Mouse (Mus musculus): ENCODE measurements around the gene Samhd1. TPM values are rescaled to one million over a fixed set of nuclear protein-coding genes. Genes with fewer than 3 reads are reported as not detected.
A peak's percentile ranks its signal among the peaks of the same experiment; 100 is the strongest.

Samhd1 gene
- polyA plus RNA-seq, 1 experiment from 2014 or later, result 29.9 TPM

- Histone ChIP-seq H3K27ac (ENCODE audit: low read depth, low read length) (no peak overlapping the region), H3K4me1 (replicated peaks; ENCODE audit: control insufficient read depth, insufficient read depth, low read length) (no peaks in the 10 kb centered on the region), H3K9ac (ENCODE audit: low read depth, low read length) (peak overlapping the region; percentile 59), H3K9me3 (ENCODE audit: control insufficient read depth, low read length) (no peaks in the 10 kb centered on the region), H3K4me3 (ENCODE audit: low read depth, low read length) (peak overlapping the region; percentile 55), H3K27me3 (ENCODE audit: control insufficient read depth, insufficient read depth, low read length) (no peaks in the 10 kb centered on the region), H3K36me3 (ENCODE audit: control insufficient read depth, insufficient read depth, low read length) (no peaks in the 10 kb centered on the region), H3K4me2 (replicated peaks; ENCODE audit: low read depth, low read length) (peak overlapping the region; percentile 73)
- DNase-seq (ENCODE audit: low spot score) (no peak), ATAC-seq (ENCODE audit: low FRiP score) (no peak; the same call in 1 of the 2 replicates)
- WGBS, result 22% methylated on average over 11 of the region's 11 CpGs
Measured at GRCm38 (mm10) chr2:157133769-157134478, 1.1 kb downstream of the Samhd1 start.

- Histone ChIP-seq H3K27ac (ENCODE audit: low read depth, low read length) (no peak overlapping the region), H3K9ac (ENCODE audit: low read depth, low read length) (no peak overlapping the region), H3K4me1 (replicated peaks; ENCODE audit: control insufficient read depth, insufficient read depth, low read length) (no peaks in the 10 kb centered on the region), H3K27me3 (ENCODE audit: control insufficient read depth, insufficient read depth, low read length) (no peaks in the 10 kb centered on the region), H3K4me2 (replicated peaks; ENCODE audit: low read depth, low read length) (no peak overlapping the region), H3K36me3 (ENCODE audit: control insufficient read depth, insufficient read depth, low read length) (no peaks in the 10 kb centered on the region), H3K4me3 (ENCODE audit: low read depth, low read length) (no peak overlapping the region), H3K9me3 (ENCODE audit: control insufficient read depth, low read length) (no peaks in the 10 kb centered on the region)
- WGBS, result 84% methylated on average over 3 of the region's 3 CpGs
- no peak for ATAC-seq (ENCODE audit: low FRiP score)
- DNase-seq (ENCODE audit: low spot score), result no peak
Measured at GRCm38 (mm10) chr2:157132686-157133540, 2.2 kb downstream of the Samhd1 start.

GRCm38 (mm10) chr2:157132086-157132485 is 3.0 kb downstream of the Samhd1 start:
- Histone ChIP-seq H3K27me3 (ENCODE audit: control insufficient read depth, insufficient read depth, low read length) (no peaks in the 10 kb centered on the region), H3K36me3 (ENCODE audit: control insufficient read depth, insufficient read depth, low read length) (no peaks in the 10 kb centered on the region), H3K4me1 (replicated peaks; ENCODE audit: control insufficient read depth, insufficient read depth, low read length) (no peaks in the 10 kb centered on the region), H3K27ac (ENCODE audit: low read depth, low read length) (no peak overlapping the region), H3K9ac (ENCODE audit: low read depth, low read length) (no peak overlapping the region), H3K9me3 (ENCODE audit: control insufficient read depth, low read length) (no peaks in the 10 kb centered on the region), H3K4me2 (replicated peaks; ENCODE audit: low read depth, low read length) (no peak overlapping the region), H3K4me3 (ENCODE audit: low read depth, low read length) (no peak overlapping the region)
- DNase-seq (ENCODE audit: low spot score), result no peak
- WGBS, result 83% methylated on average over 1 of the region's 1 CpGs
- no peak for ATAC-seq (ENCODE audit: low FRiP score)

GRCm38 (mm10) chr2:157130813-157131514 is 4.1 kb downstream of the Samhd1 start:
- Histone ChIP-seq H3K4me1 (replicated peaks; ENCODE audit: control insufficient read depth, insufficient read depth, low read length) (no peaks in the 10 kb centered on the region), H3K4me3 (ENCODE audit: low read depth, low read length) (no peak overlapping the region), H3K27ac (ENCODE audit: low read depth, low read length) (no peak overlapping the region), H3K36me3 (ENCODE audit: control insufficient read depth, insufficient read depth, low read length) (no peaks in the 10 kb centered on the region), H3K9me3 (ENCODE audit: control insufficient read depth, low read length) (no peaks in the 10 kb centered on the region), H3K4me2 (replicated peaks; ENCODE audit: low read depth, low read length) (no peak overlapping the region), H3K9ac (ENCODE audit: low read depth, low read length) (no peak overlapping the region), H3K27me3 (ENCODE audit: control insufficient read depth, insufficient read depth, low read length) (no peaks in the 10 kb centered on the region)
- no peak for DNase-seq (ENCODE audit: low spot score)
- ATAC-seq (ENCODE audit: low FRiP score), result no peak
- 93% methylated on average over 8 of the region's 8 CpGs for WGBS

- no peaks in the 10 kb centered on the region for H3K27me3 ChIP-seq (ENCODE audit: control insufficient read depth, insufficient read depth, low read length)
- WGBS, result 88% methylated on average over 11 of the region's 11 CpGs
Measured at GRCm38 (mm10) chr2:157129601-157130164, 5.4 kb downstream of the Samhd1 start.

GRCm38 (mm10) chr2:157129096-157129495 is 6.0 kb downstream of the Samhd1 start:
- no peak for ATAC-seq (ENCODE audit: low FRiP score)
- Histone ChIP-seq H3K9ac (ENCODE audit: low read depth, low read length) (no peak overlapping the region), H3K9me3 (ENCODE audit: control insufficient read depth, low read length) (no peaks in the 10 kb centered on the region), H3K4me2 (replicated peaks; ENCODE audit: low read depth, low read length) (no peak overlapping the region), H3K27me3 (ENCODE audit: control insufficient read depth, insufficient read depth, low read length) (no peaks in the 10 kb centered on the region), H3K4me3 (ENCODE audit: low read depth, low read length) (no peak overlapping the region), H3K36me3 (ENCODE audit: control insufficient read depth, insufficient read depth, low read length) (no peaks in the 10 kb centered on the region), H3K27ac (ENCODE audit: low read depth, low read length) (no peak overlapping the region), H3K4me1 (replicated peaks; ENCODE audit: control insufficient read depth, insufficient read depth, low read length) (no peaks in the 10 kb centered on the region)
- WGBS, result 93% methylated on average over 4 of the region's 4 CpGs
- DNase-seq (ENCODE audit: low spot score), result no peak

More at GRCm38 (mm10) chr2:157129601-157130164, 5.4 kb downstream of the Samhd1 start:
- H3K9me3 ChIP-seq (ENCODE audit: control insufficient read depth, low read length), result no peaks in the 10 kb centered on the region
- H3K36me3 ChIP-seq (ENCODE audit: control insufficient read depth, insufficient read depth, low read length), result no peaks in the 10 kb centered on the region
- no peak overlapping the region for H3K4me2 ChIP-seq (replicated peaks; ENCODE audit: low read depth, low read length)
- DNase-seq (ENCODE audit: low spot score) (no peak), ATAC-seq (ENCODE audit: low FRiP score) (no peak)
- H3K4me1 ChIP-seq (replicated peaks; ENCODE audit: control insufficient read depth, insufficient read depth, low read length), result no peaks in the 10 kb centered on the region
- no peak overlapping the region for H3K27ac ChIP-seq (ENCODE audit: low read depth, low read length)
- H3K9ac ChIP-seq (ENCODE audit: low read depth, low read length), result no peak overlapping the region
- no peak overlapping the region for H3K4me3 ChIP-seq (ENCODE audit: low read depth, low read length)

- 75% methylated on average over 4 of the region's 4 CpGs for WGBS
- Histone ChIP-seq H3K9ac (ENCODE audit: low read depth, low read length) (no peak overlapping the region), H3K36me3 (ENCODE audit: control insufficient read depth, insufficient read depth, low read length) (no peaks in the 10 kb centered on the region), H3K9me3 (ENCODE audit: control insufficient read depth, low read length) (no peaks in the 10 kb centered on the region), H3K4me3 (ENCODE audit: low read depth, low read length) (no peak overlapping the region), H3K27ac (ENCODE audit: low read depth, low read length) (no peak overlapping the region), H3K4me2 (replicated peaks; ENCODE audit: low read depth, low read length) (no peak overlapping the region), H3K27me3 (ENCODE audit: control insufficient read depth, insufficient read depth, low read length) (no peaks in the 10 kb centered on the region), H3K4me1 (replicated peaks; ENCODE audit: control insufficient read depth, insufficient read depth, low read length) (no peaks in the 10 kb centered on the region)
- DNase-seq (ENCODE audit: low spot score) (no peak), ATAC-seq (ENCODE audit: low FRiP score) (no peak)
Measured at GRCm38 (mm10) chr2:157128072-157128471, 7.0 kb downstream of the Samhd1 start.

GRCm38 (mm10) chr2:157127370-157127769 is 7.7 kb downstream of the Samhd1 start:
- H3K9ac ChIP-seq (ENCODE audit: low read depth, low read length), result no peak overlapping the region
- no peak for ATAC-seq (ENCODE audit: low FRiP score)
- DNase-seq (ENCODE audit: low spot score), result no peak
- no peak overlapping the region for H3K4me2 ChIP-seq (replicated peaks; ENCODE audit: low read depth, low read length)
- no peak overlapping the region for H3K27ac ChIP-seq (ENCODE audit: low read depth, low read length)
- WGBS, result 89% methylated on average over 3 of the region's 3 CpGs
- no peaks in the 10 kb centered on the region for H3K9me3 ChIP-seq (ENCODE audit: control insufficient read depth, low read length)
- H3K36me3 ChIP-seq (ENCODE audit: control insufficient read depth, insufficient read depth, low read length), result no peaks in the 10 kb centered on the region
- no peaks in the 10 kb centered on the region for H3K4me1 ChIP-seq (replicated peaks; ENCODE audit: control insufficient read depth, insufficient read depth, low read length)
- H3K4me3 ChIP-seq (ENCODE audit: low read depth, low read length), result no peak overlapping the region
- no peaks in the 10 kb centered on the region for H3K27me3 ChIP-seq (ENCODE audit: control insufficient read depth, insufficient read depth, low read length)

Measured in hindbrain, embryonic 11.5 days (tissue).